Mouse (Mus musculus): ENCODE measurements around the gene Actl6a. TPM values are rescaled to one million over a fixed set of nuclear protein-coding genes. Genes with fewer than 3 reads are reported as not detected.

The Actl6a gene
- polyA plus RNA-seq, 1 experiment, result 0.90 TPM

DNA sequence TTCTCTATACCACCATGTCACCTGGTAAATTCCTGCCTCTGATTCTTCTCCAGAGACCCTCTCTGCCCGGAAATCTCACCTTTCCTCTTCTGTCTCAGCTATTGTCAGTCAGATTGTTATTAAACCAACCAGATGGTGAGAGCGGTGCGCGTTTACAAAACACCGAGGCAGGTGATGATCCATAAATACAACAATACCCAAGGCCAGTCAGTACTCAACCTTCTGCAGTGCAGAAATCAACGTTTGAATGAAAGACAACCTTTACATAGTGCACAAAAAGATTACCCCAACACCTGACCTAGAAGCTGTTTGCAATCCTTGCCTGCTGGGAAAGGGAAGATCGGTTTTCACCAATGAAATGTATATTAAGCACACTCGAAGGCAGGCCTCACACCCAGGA, 56.9 kb downstream of the Actl6a start:
- Histone ChIP-seq H3K36me3 (ENCODE audit: control insufficient read depth) (no peaks in the 10 kb centered on the region), H3K9me3 (ENCODE audit: control insufficient read depth, low read length) (no peaks in the 10 kb centered on the region), H3K27me3 (ENCODE audit: control insufficient read depth) (no peaks in the 10 kb centered on the region), H3K4me1 (ENCODE audit: control insufficient read depth) (no peaks in the 10 kb centered on the region), H3K4me3 (replicated peaks) (no peak overlapping the region)
- no peak for TF ChIP-seq TAL1 (IDR thresholded peaks at IDR 0.05; ENCODE audit: low read length)
- TF ChIP-seq GATA1 (IDR thresholded peaks at IDR 0.05; ENCODE audit: low read length), result no peak

GRCm38 (mm10) chr3:32763902-32764301, 57.8 kb downstream of the Actl6a start:
- H3K9me3 ChIP-seq (ENCODE audit: control insufficient read depth, low read length), result no peaks in the 10 kb centered on the region
- no peaks in the 10 kb centered on the region for H3K36me3 ChIP-seq (ENCODE audit: control insufficient read depth)
- no peak overlapping the region for H3K4me3 ChIP-seq (replicated peaks)
- TF ChIP-seq GATA1 (IDR thresholded peaks at IDR 0.05; ENCODE audit: low read length) (no peak), TAL1 (IDR thresholded peaks at IDR 0.05; ENCODE audit: low read length) (no peak)
- H3K4me1 ChIP-seq (ENCODE audit: control insufficient read depth), result no peaks in the 10 kb centered on the region
- H3K27me3 ChIP-seq (ENCODE audit: control insufficient read depth), result no peaks in the 10 kb centered on the region

DNA sequence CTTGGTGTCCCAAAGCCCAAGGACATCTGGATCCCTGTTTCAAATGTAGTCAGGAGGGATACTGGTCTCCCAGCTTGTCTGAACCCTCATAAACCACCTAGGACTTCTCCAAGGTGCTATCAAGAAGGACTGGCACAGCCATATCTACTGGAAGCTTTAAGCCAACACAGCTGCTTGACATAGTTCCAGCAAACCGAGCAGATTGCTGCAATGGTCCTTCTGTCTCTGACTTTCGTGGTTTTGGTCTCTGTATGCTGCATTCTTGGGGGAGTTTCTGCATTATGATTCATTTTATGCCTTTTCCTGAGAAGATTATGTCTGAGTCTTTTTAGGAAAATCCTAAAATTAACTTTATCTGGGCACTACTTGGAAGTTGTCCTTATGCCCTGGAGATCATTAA, 64.7 kb downstream of the Actl6a start:
- H3K4me1 ChIP-seq (ENCODE audit: control insufficient read depth), result no peaks in the 10 kb centered on the region
- TF ChIP-seq GATA1 (IDR thresholded peaks at IDR 0.05; ENCODE audit: low read length) (no peak), TAL1 (IDR thresholded peaks at IDR 0.05; ENCODE audit: low read length) (no peak)

More for the DNA sequence above, 64.7 kb downstream of the Actl6a start:
- Histone ChIP-seq H3K9me3 (ENCODE audit: control insufficient read depth, low read length) (no peaks in the 10 kb centered on the region), H3K36me3 (ENCODE audit: control insufficient read depth) (no peaks in the 10 kb centered on the region), H3K4me3 (replicated peaks) (no peak overlapping the region), H3K27me3 (ENCODE audit: control insufficient read depth) (no peaks in the 10 kb centered on the region)

Other genes with a start within 250 kb of the Actl6a start
- gene Kcnmb3, start 214.1 kb upstream of the Actl6a start, polyA plus RNA-seq (2012), result not detected in 2 replicates
- gene Zfp639, start 196.0 kb upstream of the Actl6a start, polyA plus RNA-seq (2012), result 0.16 TPM in 2 replicates
- gene Mfn1, start 176.8 kb upstream of the Actl6a start, polyA plus RNA-seq (2012), result 0.33 and 0.48 TPM in 2 replicates
- 0.05 and 0.07 TPM in 2 replicates for gene Gnb4, start 89.7 kb upstream of the Actl6a start, polyA plus RNA-seq (2012)
- 0.60 and 1.5 TPM in 2 replicates for gene Ndufb5, start 30.7 kb downstream of the Actl6a start, polyA plus RNA-seq (2012)
- 0.10 and 0.25 TPM in 2 replicates for gene Mrpl47, start 31.3 kb downstream of the Actl6a start, polyA plus RNA-seq (2012)
- not detected in 2 replicates for gene Usp13, start 111.2 kb downstream of the Actl6a start, polyA plus RNA-seq (2012)

Measured in erythroblast, embryonic 14.5 days (primary cell).